Mouse (Mus musculus) WW6 (cell line): ENCODE data around the gene Ptpn3.
"Not testable (repeated sequence)": the region's sequence is repeated elsewhere in the genome, so short reads cannot be mapped to it uniquely, and the experiment has no call there.

ENCODE experiments used
- DNase-seq: peaks from one replicate; pipeline ENCODE4 v3.0.0-alpha.2; 2013; ENCODE audit warnings: low read depth, low spot score

Gene Ptpn3

GRCm38 (mm10) chr4:57224776-57225175 lies 76.9 kb downstream of the Ptpn3 start:
- DNase-seq: no peak

- no peak for DNase-seq
These were observed 83.9 kb downstream of the Ptpn3 start for GRCm38 (mm10) chr4:57217746-57218145.

- DNase-seq: no peak
These were observed 85.1 kb downstream of the Ptpn3 start for GRCm38 (mm10) chr4:57216535-57216934.

- DNase-seq: no peak
These were observed 86.8 kb downstream of the Ptpn3 start for GRCm38 (mm10) chr4:57214852-57215251.

- no peak for DNase-seq
These were observed 87.5 kb downstream of the Ptpn3 start for GRCm38 (mm10) chr4:57214114-57214513.

GRCm38 (mm10) chr4:57211706-57212105 lies 89.9 kb downstream of the Ptpn3 start:
- DNase-seq: no peak

GRCm38 (mm10) chr4:57205908-57206307 lies 95.7 kb downstream of the Ptpn3 start:
- no peak for DNase-seq

GRCm38 (mm10) chr4:57204780-57205179 lies 96.9 kb downstream of the Ptpn3 start:
- DNase-seq: no peak

- DNase-seq: no peak
These were observed 98.8 kb downstream of the Ptpn3 start for GRCm38 (mm10) chr4:57202660-57203361.

GRCm38 (mm10) chr4:57202132-57202531 lies 99.5 kb downstream of the Ptpn3 start:
- DNase-seq: no peak

GRCm38 (mm10) chr4:57200661-57201060 lies 101.0 kb downstream of the Ptpn3 start:
- DNase-seq: no peak

GRCm38 (mm10) chr4:57198666-57199393 lies 102.8 kb downstream of the Ptpn3 start:
- DNase-seq: not testable (repeated sequence)

GRCm38 (mm10) chr4:57191543-57192283 lies 109.9 kb downstream of the Ptpn3 start:
- DNase-seq: no peak

- DNase-seq: no peak
These were observed 111.8 kb downstream of the Ptpn3 start for GRCm38 (mm10) chr4:57189881-57190280.

GRCm38 (mm10) chr4:57186035-57186434 lies 115.6 kb downstream of the Ptpn3 start:
- no peak for DNase-seq

GRCm38 (mm10) chr4:57185462-57185861 lies 116.2 kb downstream of the Ptpn3 start:
- DNase-seq: no peak

- DNase-seq: no peak
These were observed 118.1 kb downstream of the Ptpn3 start for GRCm38 (mm10) chr4:57183493-57183892.

GRCm38 (mm10) chr4:57181538-57181937 lies 120.1 kb downstream of the Ptpn3 start:
- no peak for DNase-seq

GRCm38 (mm10) chr4:57178881-57179280 lies 122.8 kb downstream of the Ptpn3 start:
- no peak for DNase-seq

- DNase-seq: no peak
These were observed 126.3 kb downstream of the Ptpn3 start for GRCm38 (mm10) chr4:57175329-57175728.

- no peak for DNase-seq
These were observed 128.8 kb downstream of the Ptpn3 start for GRCm38 (mm10) chr4:57172861-57173260.

GRCm38 (mm10) chr4:57171817-57172216 lies 129.8 kb downstream of the Ptpn3 start:
- DNase-seq: no peak
